Mouse (Mus musculus) olfactory bulb, adult 2 months (tissue): ENCODE measurements around the gene Snrpd2.

ENCODE experiments used
- CTCF ChIP-seq: fragments of 200-500 bp; IDR thresholded peaks from 2 replicates; pipeline ENCODE4 v1.5.1; 2012; ENCODE audit warnings: low read depth, mild to moderate bottlenecking, low read length, moderate library complexity; ENCODE audit not compliant: insufficient read depth
- POLR2A ChIP-seq: fragments of 200-500 bp; IDR thresholded peaks from 2 replicates; pipeline ENCODE4 v1.6.1; 2012; ENCODE audit warnings: mild to moderate bottlenecking, low read depth, low read length, moderate library complexity; ENCODE audit not compliant: insufficient read depth

GRCm38 (mm10) chr7:19146793-19147192 lies 2.7 kb upstream of the Snrpd2 start:
- TF ChIP-seq CTCF (no peak), POLR2A (no peak)
